Mouse (Mus musculus) left cerebral cortex, postnatal 10 days (tissue): ENCODE data around the gene Lhx8. TPM values are rescaled to one million over a fixed set of nuclear protein-coding genes. Genes with fewer than 3 reads are reported as not detected.

ENCODE experiments used
- DNase-seq, 2 experiments: peaks; one replicate each; pipeline ENCODE4 v3.0.0; 2021 to 2022; ENCODE audit warnings: low spot score in 2 of 2, mixed read lengths in 1 of 2; ENCODE audit errors: extremely low spot score in 1 of 2
- intact Hi-C: fragments of 180-260 bp; cut with DNase I; formaldehyde crosslinking; loops from one replicate; pipeline ENCODE4 v1.15.1; 2025
- total RNA-seq, 2 experiments: library from RNA; stranded (reverse); gene quantifications; 2 replicates each; pipeline ENCODE4 v1.2.3; 2021

Gene Lhx8
- total RNA-seq, 2 experiments from 2014 or later, result 0.81 to 1.7 TPM

DNA sequence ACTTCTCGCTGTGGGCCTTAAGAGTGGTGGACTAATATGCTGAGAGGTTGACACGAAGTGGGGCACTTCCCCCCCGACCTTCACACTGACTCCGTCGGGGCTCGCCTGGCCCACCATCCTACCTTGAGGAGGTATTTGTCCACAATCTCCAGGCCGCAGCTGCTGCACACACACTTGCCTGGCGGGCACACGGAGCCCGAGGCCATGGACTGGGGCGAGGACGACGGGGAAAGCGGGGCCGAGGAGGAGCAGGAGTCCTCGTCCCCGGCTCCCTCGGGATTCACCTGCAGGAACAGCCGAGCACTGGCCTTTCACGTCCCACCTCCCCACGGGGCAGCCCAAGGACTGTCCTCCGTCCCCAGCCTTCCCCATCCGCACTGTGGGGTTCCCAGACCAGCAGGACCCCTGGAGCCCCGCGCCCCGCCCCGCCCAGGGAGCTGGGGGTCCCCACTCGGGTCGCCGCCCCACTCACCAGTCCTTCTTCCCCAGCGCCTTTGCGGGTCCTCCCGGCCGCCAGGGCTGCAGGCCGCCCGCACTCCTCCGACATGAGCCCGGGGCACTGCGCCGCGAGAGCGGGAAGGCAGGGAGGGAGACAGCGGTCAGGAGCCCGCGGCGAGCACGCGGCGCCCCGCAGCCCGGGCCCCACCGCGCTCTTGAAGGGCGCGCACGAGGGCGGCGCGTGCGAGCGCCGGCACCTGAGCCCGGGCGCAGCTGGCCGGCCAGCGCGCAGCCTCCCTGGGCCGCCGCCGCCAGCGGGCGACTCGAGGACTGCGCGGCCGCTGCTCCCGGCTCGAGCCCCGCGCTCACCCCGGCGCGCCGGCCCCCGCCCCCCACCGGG lies 2.4 kb downstream of the Lhx8 start:
- no peak for DNase-seq
- intact Hi-C loops, result no loop called here

DNA sequence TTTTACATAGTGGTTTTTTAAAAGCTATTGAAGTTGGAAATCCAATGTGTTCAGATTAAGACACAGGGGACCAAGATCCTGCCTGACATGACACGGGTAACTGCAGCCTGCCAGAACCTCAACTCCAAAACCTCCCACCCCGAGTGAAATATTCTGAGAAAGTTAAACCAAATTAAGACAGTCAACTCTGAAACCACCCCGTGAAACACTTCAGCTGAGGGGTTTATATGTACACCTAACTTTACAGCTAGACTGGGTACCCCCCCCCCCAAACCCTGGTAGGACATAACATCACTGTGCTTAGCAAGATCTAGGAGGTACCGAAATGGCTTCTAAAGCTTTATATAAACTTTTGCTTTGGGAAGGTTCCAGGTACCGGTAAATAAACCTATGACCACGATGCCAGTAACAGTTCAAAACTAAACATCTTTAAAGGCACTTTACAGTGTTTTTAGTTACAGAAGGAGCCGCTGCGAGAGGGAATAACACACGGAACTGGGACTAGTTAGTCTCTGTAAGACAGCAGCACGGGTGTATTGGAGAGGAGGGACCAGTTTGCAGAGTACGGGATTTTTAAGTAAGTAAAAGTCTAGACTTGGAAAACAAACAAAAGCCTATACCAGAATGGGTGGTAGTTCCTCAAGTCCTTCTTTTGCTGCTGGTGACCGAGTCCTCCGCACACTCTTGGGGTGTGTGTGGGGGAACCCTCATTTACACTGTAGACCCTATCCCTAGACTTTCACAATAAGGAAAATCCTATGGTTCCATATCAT lies 3.2 kb downstream of the Lhx8 start:
- intact Hi-C loops, result no loop called here
- DNase-seq, result no peak

DNA sequence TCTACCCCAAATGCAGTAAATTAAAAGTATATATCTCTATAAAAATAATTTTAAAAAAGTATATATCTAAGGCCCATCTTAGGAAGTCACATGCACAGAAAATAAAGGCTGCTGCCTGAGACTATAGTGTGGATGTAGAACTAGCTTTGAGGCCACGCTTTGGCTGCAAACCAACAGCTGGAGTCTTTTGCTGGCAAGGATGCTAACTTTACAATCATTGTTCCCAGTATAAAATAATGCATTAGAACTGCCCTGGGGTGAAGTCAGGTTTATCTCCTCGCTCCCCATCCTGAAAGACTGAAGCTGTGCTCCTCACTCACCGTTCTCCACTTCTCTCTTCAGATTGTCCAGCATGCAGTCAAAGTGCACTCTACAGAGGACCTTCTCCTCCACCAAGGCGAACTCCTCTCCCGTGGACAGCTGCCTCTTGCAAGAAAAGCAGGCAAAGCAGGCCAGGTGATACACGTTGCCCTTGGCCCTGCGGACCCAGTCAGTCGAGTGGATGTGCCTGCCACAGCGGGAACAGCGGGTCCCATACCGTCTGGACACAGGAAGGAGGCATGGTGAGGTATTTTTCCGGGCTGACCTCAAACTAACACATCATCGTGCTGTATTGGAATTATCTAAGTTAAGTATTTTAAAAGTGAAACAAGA lies 8.4 kb downstream of the Lhx8 start:
- intact Hi-C loops, result no loop called here
- no peak for DNase-seq

DNA sequence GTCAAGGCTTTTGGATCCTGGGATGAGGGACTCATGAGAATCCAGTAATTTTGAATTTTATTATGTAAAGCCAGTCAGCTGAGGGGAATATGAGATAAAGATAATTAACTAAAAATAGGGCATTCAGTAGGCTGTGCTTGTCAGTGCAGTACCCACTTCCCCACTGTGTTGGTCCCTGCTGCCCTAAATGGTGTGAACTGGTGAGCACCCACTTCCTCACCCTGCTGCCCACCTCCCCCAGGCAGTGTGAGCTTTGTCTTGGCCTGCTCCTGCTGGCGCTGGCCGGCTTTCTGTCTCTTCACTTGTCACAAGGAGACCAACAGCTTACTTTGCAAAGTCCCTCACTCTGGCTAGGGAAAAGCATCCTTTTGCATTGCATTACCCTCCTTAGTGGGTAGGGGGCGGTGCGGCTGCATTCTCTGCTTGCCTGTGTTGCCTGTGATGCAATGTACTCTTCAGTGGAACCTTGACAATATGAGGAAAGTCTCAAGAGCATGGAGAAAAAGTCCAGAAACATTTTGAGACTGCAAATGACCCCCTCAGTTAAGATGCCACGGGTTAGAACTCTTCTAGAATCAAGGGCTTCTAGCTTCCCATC lies 12.7 kb downstream of the Lhx8 start:
- DNase-seq, result no peak
- intact Hi-C loops, result no loop called here

DNA sequence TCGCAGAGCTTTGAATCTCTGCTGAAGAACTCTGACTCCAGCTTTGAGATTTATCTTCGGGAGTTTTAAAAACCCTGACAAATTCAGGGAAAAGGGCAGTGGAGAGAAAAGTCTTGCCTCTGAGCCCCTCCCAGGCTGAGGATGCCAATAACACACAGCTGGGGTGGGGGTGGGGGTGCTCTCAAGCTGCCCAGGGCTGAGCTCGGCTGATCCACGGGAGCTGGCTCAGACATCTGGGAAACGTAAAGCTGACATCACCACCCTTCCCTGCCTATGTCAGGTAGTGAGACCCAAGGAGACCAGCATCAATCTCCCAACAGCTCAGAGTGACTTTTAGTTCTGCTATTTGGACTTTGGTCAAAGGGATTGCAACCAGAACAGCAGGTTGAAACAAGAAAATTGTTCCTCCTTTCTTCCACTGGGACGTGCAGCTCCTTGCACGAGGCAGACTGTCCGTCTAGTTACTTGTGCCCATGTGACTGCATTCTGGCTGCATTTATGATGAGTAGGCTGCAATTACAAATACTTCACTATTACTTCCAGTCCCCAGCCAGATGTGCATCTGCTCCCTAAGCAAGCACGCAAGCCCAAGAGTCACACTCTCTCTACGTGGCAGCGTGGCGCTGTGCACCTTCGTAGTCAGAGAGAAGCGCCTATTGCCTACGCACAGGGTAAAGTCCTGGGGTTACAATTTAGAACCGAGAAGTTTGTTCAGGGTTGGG lies 25.1 kb downstream of the Lhx8 start:
- no peak for DNase-seq

DNA sequence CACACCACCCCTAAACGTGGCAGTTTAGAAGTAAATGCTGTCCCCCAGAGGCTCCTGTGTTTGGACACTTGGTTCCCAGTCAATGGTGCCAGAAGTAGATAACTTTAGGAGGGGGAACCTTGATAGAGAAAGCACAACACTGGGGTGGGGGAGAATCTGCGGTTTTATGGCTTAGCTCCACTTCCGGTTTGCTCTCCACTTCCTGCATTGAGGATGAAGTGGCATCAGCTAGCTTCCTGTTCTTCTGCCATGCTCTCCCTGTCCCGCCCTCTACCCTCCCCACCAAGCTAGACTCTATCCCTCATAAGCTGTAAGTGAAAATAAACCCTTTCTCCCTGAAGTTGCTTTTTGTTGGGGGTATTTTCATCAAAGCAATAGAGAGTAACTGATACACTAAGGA lies 29.4 kb downstream of the Lhx8 start:
- no peak for DNase-seq
- intact Hi-C loops, result no loop called here

More for the DNA sequence above, 25.1 kb downstream of the Lhx8 start:
- intact Hi-C loops, result no loop called here

DNA sequence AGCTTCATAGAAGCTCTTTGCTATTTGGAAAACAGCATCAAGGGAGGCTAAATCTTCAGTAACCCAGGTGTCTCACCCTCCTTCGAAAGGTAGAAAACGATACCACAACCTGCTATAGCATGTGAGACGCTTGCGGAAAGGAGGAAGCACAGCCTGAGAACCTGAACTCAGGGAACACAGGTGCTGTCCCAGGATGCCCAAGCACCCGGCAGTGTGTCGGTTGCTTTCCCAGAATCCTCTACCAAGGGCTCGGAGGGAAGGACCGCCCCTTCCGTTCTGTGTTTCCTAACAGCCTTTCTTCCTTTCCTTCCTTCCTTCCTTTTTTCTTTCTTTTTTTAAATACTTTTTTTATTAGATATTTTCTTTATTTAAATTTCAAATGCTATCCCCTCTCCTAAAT lies 30.5 kb downstream of the Lhx8 start:
- no peak for DNase-seq
- intact Hi-C loops, result no loop called here

DNA sequence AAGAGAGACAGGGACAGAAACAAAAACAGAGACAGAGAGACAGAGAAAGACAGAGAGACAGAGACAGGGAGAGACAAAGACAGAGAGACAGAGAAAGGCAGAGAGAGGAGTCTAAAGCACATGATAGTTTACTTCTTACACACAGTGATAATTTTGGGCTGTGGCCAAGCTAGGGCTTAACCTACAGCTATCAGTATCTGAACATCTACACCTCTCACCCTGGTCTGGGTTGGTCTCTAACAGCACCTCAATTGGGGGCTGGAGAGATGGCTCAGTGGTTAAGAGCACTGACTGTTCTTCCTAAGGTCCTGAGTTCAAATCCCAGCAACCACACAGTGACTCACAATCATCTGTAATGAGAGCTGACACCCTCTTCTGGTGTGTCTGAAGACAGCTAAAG lies 32.0 kb downstream of the Lhx8 start:
- intact Hi-C loops, result no loop called here
- no peak for DNase-seq

DNA sequence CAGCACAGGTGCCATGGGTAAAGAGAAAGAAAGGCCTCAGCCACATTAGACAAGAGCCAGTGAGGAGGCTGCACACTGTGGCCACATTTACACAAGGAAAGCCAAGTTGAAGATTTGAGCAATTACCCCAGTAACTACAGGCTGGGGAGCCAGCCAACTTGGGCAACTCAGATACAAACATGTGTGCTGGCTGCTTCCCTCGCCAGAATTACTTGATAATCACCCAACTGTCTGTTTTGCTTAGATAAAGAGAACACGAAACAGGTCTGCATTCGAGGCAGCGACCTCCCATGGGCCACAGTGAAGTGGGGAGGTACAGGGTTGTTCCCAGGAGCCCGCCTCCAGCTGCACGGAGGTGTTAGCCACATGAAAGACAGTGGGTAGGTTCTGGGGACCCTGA lies 33.0 kb downstream of the Lhx8 start:
- DNase-seq, result no peak
- intact Hi-C loops, result no loop called here

DNA sequence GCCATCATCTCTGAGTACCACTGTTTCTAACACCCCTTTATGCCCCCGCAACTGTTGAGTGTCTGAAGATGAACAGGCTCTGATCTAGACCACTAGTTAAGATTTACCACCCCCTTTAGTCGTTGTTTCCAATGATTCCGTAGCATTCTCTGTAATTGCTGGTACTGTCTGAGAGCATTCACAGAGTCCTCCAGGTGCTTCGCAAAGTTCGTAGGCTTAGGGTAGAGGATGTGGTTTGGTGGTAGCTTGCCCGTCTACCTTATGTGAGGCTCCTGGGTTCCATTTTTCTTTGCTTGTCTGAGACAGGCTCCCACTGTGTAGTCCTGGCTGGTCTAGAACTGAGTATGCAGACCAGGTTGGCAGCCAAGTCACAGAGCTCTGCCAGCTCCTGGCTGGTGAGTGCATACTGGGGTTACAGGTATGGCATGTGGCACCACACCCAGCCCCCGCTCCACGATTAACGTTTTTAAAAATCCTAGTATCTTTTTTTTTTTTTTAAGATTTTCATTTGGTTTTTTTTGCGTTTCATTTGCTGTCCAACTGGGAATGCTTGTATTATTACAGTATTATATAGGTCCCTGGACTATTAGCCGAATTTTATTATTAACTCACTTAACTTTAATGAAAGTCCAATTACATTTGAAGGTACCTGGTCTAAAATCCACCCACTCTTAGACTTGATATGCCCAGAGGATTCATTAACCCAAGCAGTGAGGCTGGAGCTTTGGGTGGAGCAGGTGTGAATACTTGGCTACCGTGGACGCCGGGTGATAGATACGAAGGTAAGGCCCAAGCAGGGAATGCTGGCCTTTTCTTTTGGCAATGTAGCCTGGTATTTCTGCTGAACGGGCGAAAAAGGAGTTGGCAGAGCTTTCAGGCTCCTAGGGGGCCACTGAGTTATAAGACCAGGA lies 35.3 kb downstream of the Lhx8 start:
- intact Hi-C loops, result no loop called here
- no peak for DNase-seq

DNA sequence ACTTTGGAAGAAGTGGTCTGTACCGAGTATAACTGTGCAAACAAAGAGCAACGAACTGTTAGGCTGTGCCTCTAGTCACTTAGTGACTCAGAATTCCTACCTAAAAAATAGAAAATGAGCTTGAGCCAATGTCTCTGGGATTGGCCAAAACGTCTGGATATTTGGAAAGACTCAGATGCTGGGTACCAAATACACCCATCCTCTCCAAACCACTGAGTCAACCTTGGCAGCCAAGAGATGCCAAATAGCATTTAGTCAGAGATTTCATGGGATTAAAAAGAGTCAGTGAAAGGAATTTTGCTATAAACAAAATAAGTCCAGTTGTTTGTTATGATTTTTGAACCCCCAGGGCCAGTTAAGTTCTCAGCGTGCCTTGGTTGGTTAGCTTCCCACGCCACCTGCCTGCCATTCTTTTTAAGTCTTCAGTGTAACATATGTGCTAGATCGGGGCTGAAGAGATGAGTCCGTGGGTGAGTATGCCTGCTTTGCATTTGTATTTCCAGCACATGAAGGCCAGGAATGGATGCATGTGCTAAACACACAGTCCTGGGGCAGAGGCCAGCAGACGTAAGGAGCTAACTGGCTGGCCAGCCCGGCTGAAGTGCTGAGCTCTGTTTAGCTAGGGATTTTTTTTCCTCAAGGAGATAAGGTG lies 36.5 kb downstream of the Lhx8 start:
- intact Hi-C loops, result no loop called here
- no peak for DNase-seq

DNA sequence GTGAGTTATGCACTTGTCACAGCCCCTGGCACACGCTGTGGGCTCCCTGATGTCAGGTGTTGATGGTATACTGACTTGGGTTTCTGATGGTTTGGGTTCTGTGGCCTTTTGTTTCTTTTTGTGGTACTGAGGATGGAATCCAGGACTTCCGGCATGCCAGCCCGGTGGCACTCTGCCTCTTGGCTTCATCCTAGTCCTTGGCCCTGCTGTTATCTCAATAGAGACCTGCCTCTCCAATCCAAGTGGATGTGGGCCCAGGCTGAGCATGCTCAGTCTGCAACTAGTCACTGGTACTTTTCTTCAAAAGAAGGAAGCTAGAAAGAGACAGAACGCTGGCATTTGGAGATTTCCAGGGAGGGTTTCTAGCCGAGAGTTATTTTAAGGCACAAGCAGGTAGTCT lies 38.3 kb downstream of the Lhx8 start:
- intact Hi-C loops, result no loop called here
- no peak for DNase-seq

DNA sequence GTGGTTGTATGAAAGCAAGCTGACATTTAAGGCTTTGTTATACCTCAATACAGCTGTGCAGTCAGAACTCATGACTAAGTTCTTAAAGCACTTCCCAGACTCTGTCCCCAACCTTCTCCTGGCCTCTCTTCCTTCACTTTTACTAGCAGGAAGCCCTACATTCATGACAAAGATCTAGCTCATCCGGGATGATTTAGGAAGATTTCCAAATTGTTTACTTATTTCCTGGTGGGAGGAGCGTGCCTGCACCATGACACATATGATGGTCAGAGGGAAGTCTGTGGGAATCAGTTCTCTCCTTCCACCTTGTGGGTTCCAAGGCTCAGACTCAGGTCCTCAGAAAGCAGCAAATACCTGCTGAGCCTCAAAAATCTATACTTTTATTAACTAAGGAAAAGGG lies 40.1 kb downstream of the Lhx8 start:
- intact Hi-C loops, result no loop called here
- DNase-seq, result no peak

DNA sequence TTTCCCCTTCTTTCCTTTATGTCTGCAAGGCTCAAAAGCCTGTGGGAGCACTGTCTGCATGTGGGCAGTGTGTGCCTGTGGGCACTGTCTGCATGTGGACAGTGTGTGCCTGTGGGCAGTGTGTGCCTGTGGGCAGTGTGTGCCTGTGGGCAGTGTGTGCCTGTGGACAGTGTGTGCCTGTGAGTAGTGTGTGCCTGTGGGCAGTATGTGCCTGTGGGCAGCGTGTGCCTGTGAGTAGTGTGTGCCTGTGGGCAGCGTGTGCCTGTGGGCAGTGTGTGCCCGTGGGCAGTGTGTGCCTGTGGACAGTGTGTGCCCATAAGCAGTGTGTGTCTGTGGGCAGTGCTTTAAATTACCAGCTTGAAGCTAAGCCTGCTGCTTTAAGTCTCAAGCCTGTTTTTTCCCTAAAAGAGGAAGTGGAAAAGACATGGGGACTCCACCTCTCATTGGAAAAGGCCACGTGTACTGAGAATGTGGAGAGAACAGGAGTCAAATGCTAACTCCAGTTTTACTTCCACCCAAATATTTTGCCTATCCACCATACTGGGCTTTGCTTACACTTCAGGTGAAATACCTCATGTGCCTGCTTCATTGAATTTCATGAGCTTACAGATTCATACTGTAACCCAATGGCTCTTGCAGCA lies 41.9 kb downstream of the Lhx8 start:
- no peak for DNase-seq
- intact Hi-C loops, result no loop called here

DNA sequence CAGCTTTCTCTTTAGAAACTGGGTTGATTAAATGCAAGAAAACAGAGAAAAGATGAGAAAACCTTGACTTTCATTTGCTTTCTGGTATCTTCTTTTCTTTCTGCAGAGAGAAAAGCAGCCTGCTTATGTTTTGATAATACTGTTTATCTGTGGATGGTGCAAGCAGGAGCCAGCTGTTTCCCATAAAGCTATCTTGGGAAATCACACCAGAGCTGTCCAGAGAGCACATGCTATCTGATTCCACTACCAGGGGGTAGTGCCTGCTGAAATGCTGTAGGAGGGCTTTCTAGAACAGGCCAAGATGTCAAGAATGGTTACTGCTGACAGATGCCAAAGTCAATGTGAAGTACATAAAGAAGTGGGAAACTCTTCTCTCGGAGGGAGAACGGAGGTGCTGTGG lies 43.2 kb downstream of the Lhx8 start:
- no peak for DNase-seq
- intact Hi-C loops, result no loop called here

DNA sequence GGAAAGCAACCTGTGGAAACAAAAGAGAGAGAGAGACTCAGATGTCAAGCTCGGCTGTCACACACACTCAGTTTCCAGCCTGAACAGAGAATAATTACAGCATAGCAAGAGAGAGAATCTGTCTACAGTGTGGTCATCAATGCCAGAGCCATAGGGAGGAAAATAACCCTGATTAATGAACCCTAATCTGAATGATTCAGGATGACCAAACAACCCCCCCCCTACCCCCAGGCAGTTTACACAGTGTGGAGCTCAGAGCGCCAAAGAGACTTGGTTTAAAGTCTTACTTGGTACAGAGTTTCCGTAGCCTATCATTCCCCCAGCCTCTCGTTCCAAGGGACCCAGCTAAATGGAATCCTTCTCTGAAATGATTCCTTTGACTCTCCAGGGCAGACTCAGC lies 45.1 kb downstream of the Lhx8 start:
- intact Hi-C loops, result no loop called here

DNA sequence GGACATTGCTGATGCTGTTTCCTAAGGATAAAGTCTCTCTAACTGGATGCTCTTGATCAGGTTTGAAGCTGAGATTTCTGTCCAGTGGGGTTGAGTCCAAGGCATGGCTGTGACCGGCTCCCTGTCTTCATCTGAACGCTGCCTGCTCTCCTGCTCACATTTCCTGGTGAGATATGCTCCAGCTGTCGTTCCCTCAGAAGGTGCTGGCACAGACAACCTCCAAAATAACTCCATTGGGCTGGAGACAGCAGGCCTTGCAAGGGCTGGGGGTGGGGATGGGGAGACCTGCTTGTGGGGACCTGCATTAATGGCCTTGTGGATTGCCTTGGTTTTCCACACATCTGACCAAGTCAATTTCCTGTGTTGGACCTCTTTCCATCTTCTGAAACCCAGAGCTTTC lies 46.2 kb downstream of the Lhx8 start:
- DNase-seq, result no peak
- intact Hi-C loops, result no loop called here

More for the DNA sequence above, 45.1 kb downstream of the Lhx8 start:
- DNase-seq, result no peak
